Mouse (Mus musculus): ENCODE measurements at regions not wholly inside any gene's neighbourhood (a gene's known extent, or its start where the extent isn't known, plus 50 kb on each side); places are given as distances from the start of the nearest gene placed in this dataset.

- no peak for DNase-seq (ENCODE audit: extremely low spot score in 1 of 2, low spot score in 1 of 2)
These were observed 451.9 kb upstream of the Gm26657 start for GRCm38 (mm10) chr4:56287980-56288379.

- no peak for DNase-seq (ENCODE audit: extremely low spot score in 1 of 2, low spot score in 1 of 2)
These were observed 455.4 kb upstream of the Gm26657 start for GRCm38 (mm10) chr4:56284490-56284889.

- DNase-seq (ENCODE audit: extremely low spot score in 1 of 2, low spot score in 1 of 2) = no peak
These were observed 464.0 kb upstream of the Gm26657 start for GRCm38 (mm10) chr4:56275836-56276235.

GRCm38 (mm10) chr4:56271390-56271789, 468.5 kb upstream of the Gm26657 start:
- no peak for DNase-seq (ENCODE audit: extremely low spot score in 1 of 2, low spot score in 1 of 2)

- no peak for DNase-seq (ENCODE audit: extremely low spot score in 1 of 2, low spot score in 1 of 2)
These were observed 475.2 kb upstream of the Gm26657 start for GRCm38 (mm10) chr4:56264626-56265025.

- peak; percentile 26 to 46 for DNase-seq (ENCODE audit: extremely low spot score in 1 of 2, low spot score in 1 of 2)
These were observed 476.0 kb upstream of the Gm26657 start for GRCm38 (mm10) chr4:56263822-56264221.

- no peak for DNase-seq (ENCODE audit: extremely low spot score in 1 of 2, low spot score in 1 of 2)
These were observed 477.3 kb upstream of the Gm26657 start for GRCm38 (mm10) chr4:56262589-56262988.

GRCm38 (mm10) chr4:56261992-56262391, 477.9 kb upstream of the Gm26657 start:
- DNase-seq (ENCODE audit: extremely low spot score in 1 of 2, low spot score in 1 of 2) = no peak

- DNase-seq (ENCODE audit: extremely low spot score in 1 of 2, low spot score in 1 of 2) = no peak
These were observed 487.5 kb upstream of the Gm26657 start for GRCm38 (mm10) chr4:56252375-56252774.

- DNase-seq (ENCODE audit: extremely low spot score in 1 of 2, low spot score in 1 of 2) = no peak
These were observed 488.1 kb upstream of the Gm26657 start for GRCm38 (mm10) chr4:56251766-56252165.

- no peak for DNase-seq (ENCODE audit: extremely low spot score in 1 of 2, low spot score in 1 of 2)
These were observed 489.3 kb upstream of the Gm26657 start for GRCm38 (mm10) chr4:56250611-56251010.

- no peak for DNase-seq (ENCODE audit: extremely low spot score in 1 of 2, low spot score in 1 of 2)
These were observed 496.0 kb upstream of the Gm26657 start for GRCm38 (mm10) chr4:56243863-56244262.

GRCm38 (mm10) chr4:56238496-56239488, 501.1 kb upstream of the Gm26657 start:
- no peak for DNase-seq (ENCODE audit: extremely low spot score in 1 of 2, low spot score in 1 of 2)

GRCm38 (mm10) chr4:56231414-56231813, 508.5 kb upstream of the Gm26657 start:
- DNase-seq (ENCODE audit: extremely low spot score in 1 of 2, low spot score in 1 of 2) = peak; percentile 12 to 50

- DNase-seq (ENCODE audit: extremely low spot score in 1 of 2, low spot score in 1 of 2) = no peak
These were observed 509.4 kb upstream of the Gm26657 start for GRCm38 (mm10) chr4:56230451-56230850.

- DNase-seq (ENCODE audit: extremely low spot score in 1 of 2, low spot score in 1 of 2) = no peak
These were observed 513.4 kb upstream of the Gm26657 start for GRCm38 (mm10) chr4:56226493-56226892.

- DNase-seq (ENCODE audit: extremely low spot score in 1 of 2, low spot score in 1 of 2) = no peak
These were observed 515.3 kb upstream of the Gm26657 start for GRCm38 (mm10) chr4:56224542-56224941.

GRCm38 (mm10) chr4:56222023-56222776, 517.7 kb upstream of the Gm26657 start:
- peak in 1 of 2 experiments; percentile 54 for DNase-seq (ENCODE audit: extremely low spot score in 1 of 2, low spot score in 1 of 2)

- DNase-seq (ENCODE audit: extremely low spot score in 1 of 2, low spot score in 1 of 2) = no peak
These were observed 519.3 kb upstream of the Gm26657 start for GRCm38 (mm10) chr4:56220531-56220930.

- no peak for DNase-seq (ENCODE audit: extremely low spot score in 1 of 2, low spot score in 1 of 2)
These were observed 530.4 kb upstream of the Gm26657 start for GRCm38 (mm10) chr4:56209499-56209898.

- DNase-seq (ENCODE audit: extremely low spot score in 1 of 2, low spot score in 1 of 2) = no peak
These were observed 532.1 kb upstream of the Gm26657 start for GRCm38 (mm10) chr4:56207726-56208125.
